Mouse (Mus musculus): Measurements from ENCODE around the gene Lrpprc. TPM values are rescaled to one million over a fixed set of nuclear protein-coding genes. Genes with fewer than 3 reads are reported as not detected.
"Not testable (repeated sequence)": the region's sequence is repeated elsewhere in the genome, so short reads cannot be mapped to it uniquely, and the experiment has no call there.

Lrpprc gene
- polyA plus RNA-seq (2011; ENCODE audit: insufficient read length, low read depth, missing spikeins) = 42.6 and 43.6 TPM in 2 replicates

- H3K4me3 ChIP-seq (ENCODE audit: insufficient read depth, low read length) = peak within 1 kb of the TSS; percentile 89
- TF ChIP-seq POLR2A (IDR thresholded peaks at IDR 0.05; ENCODE audit: low read depth, low read length) (peak; percentile 75), CTCF (IDR thresholded peaks at IDR 0.05; ENCODE audit: borderline replicate concordance, insufficient read depth, low read length) (no peak)
- peaks cover 4% of the 10 kb centered on the region for H3K4me1 ChIP-seq (ENCODE audit: control insufficient read depth, insufficient read depth, low read length)
- H3K27ac ChIP-seq (ENCODE audit: insufficient read depth, low read length) = peak within 1 kb of the TSS; percentile 55; the same call in 1 of the 2 replicates
Observed at GRCm38 (mm10) chr17:84790447-84791098, at the start of gene Lrpprc. Gene Lrpprc (minus strand): TSS chr17:84790789.

- Histone ChIP-seq H3K4me3 (ENCODE audit: insufficient read depth, low read length) (no peak overlapping the region), H3K4me1 (ENCODE audit: control insufficient read depth, insufficient read depth, low read length) (no peaks in the 10 kb centered on the region), H3K27ac (ENCODE audit: insufficient read depth, low read length) (no peak overlapping the region)
- no peak for TF ChIP-seq POLR2A (IDR thresholded peaks at IDR 0.05; ENCODE audit: low read depth, low read length)
- peak; percentile 84 for TF ChIP-seq CTCF (IDR thresholded peaks at IDR 0.05; ENCODE audit: borderline replicate concordance, insufficient read depth, low read length)
Observed at GRCm38 (mm10) chr17:84837780-84838179, 47.2 kb upstream of the Lrpprc start.

GRCm38 (mm10) chr17:84835249-84835648, 44.7 kb upstream of the Lrpprc start:
- Histone ChIP-seq H3K4me3 (ENCODE audit: insufficient read depth, low read length) (no peak overlapping the region), H3K4me1 (ENCODE audit: control insufficient read depth, insufficient read depth, low read length) (no peaks in the 10 kb centered on the region), H3K27ac (ENCODE audit: insufficient read depth, low read length) (no peak overlapping the region)
- TF ChIP-seq CTCF (IDR thresholded peaks at IDR 0.05; ENCODE audit: borderline replicate concordance, insufficient read depth, low read length) (no peak), POLR2A (IDR thresholded peaks at IDR 0.05; ENCODE audit: low read depth, low read length) (no peak)

- no peak for TF ChIP-seq POLR2A (IDR thresholded peaks at IDR 0.05; ENCODE audit: low read depth, low read length)
- TF ChIP-seq CTCF (IDR thresholded peaks at IDR 0.05; ENCODE audit: borderline replicate concordance, insufficient read depth, low read length) = no peak
- no peak overlapping the region for H3K27ac ChIP-seq (ENCODE audit: insufficient read depth, low read length)
- H3K4me3 ChIP-seq (ENCODE audit: insufficient read depth, low read length) = no peak overlapping the region
- H3K4me1 ChIP-seq (ENCODE audit: control insufficient read depth, insufficient read depth, low read length) = no peaks in the 10 kb centered on the region
Observed at GRCm38 (mm10) chr17:84832346-84832745, 41.8 kb upstream of the Lrpprc start.

GRCm38 (mm10) chr17:84828301-84828700, 37.7 kb upstream of the Lrpprc start:
- no peaks in the 10 kb centered on the region for H3K4me1 ChIP-seq (ENCODE audit: control insufficient read depth, insufficient read depth, low read length)

GRCm38 (mm10) chr17:84820603-84821002, 30.0 kb upstream of the Lrpprc start:
- Histone ChIP-seq H3K4me1 (ENCODE audit: control insufficient read depth, insufficient read depth, low read length) (no peaks in the 10 kb centered on the region), H3K4me3 (ENCODE audit: insufficient read depth, low read length) (no peak overlapping the region), H3K27ac (ENCODE audit: insufficient read depth, low read length) (no peak overlapping the region)
- TF ChIP-seq POLR2A (IDR thresholded peaks at IDR 0.05; ENCODE audit: low read depth, low read length) (no peak), CTCF (IDR thresholded peaks at IDR 0.05; ENCODE audit: borderline replicate concordance, insufficient read depth, low read length) (no peak)

More at GRCm38 (mm10) chr17:84828301-84828700, 37.7 kb upstream of the Lrpprc start:
- H3K27ac ChIP-seq (ENCODE audit: insufficient read depth, low read length) = no peak overlapping the region
- TF ChIP-seq CTCF (IDR thresholded peaks at IDR 0.05; ENCODE audit: borderline replicate concordance, insufficient read depth, low read length) = no peak
- no peak for TF ChIP-seq POLR2A (IDR thresholded peaks at IDR 0.05; ENCODE audit: low read depth, low read length)
- no peak overlapping the region for H3K4me3 ChIP-seq (ENCODE audit: insufficient read depth, low read length)

- TF ChIP-seq CTCF (IDR thresholded peaks at IDR 0.05; ENCODE audit: borderline replicate concordance, insufficient read depth, low read length) (no peak), POLR2A (IDR thresholded peaks at IDR 0.05; ENCODE audit: low read depth, low read length) (no peak)
- no peaks in the 10 kb centered on the region for H3K4me1 ChIP-seq (ENCODE audit: control insufficient read depth, insufficient read depth, low read length)
- H3K4me3 ChIP-seq (ENCODE audit: insufficient read depth, low read length) = no peak overlapping the region
- no peak overlapping the region for H3K27ac ChIP-seq (ENCODE audit: insufficient read depth, low read length)
Observed at GRCm38 (mm10) chr17:84818390-84818789, 27.8 kb upstream of the Lrpprc start.

GRCm38 (mm10) chr17:84816014-84816461, 25.4 kb upstream of the Lrpprc start:
- Histone ChIP-seq H3K27ac (ENCODE audit: insufficient read depth, low read length) (no peak overlapping the region), H3K4me1 (ENCODE audit: control insufficient read depth, insufficient read depth, low read length) (no peaks in the 10 kb centered on the region), H3K4me3 (ENCODE audit: insufficient read depth, low read length) (no peak overlapping the region)
- TF ChIP-seq POLR2A (IDR thresholded peaks at IDR 0.05; ENCODE audit: low read depth, low read length) (no peak), CTCF (IDR thresholded peaks at IDR 0.05; ENCODE audit: borderline replicate concordance, insufficient read depth, low read length) (no peak)

- Histone ChIP-seq H3K4me3 (ENCODE audit: insufficient read depth, low read length) (no peak overlapping the region), H3K4me1 (ENCODE audit: control insufficient read depth, insufficient read depth, low read length) (no peaks in the 10 kb centered on the region), H3K27ac (ENCODE audit: insufficient read depth, low read length) (no peak overlapping the region)
- TF ChIP-seq CTCF (IDR thresholded peaks at IDR 0.05; ENCODE audit: borderline replicate concordance, insufficient read depth, low read length) (no peak), POLR2A (IDR thresholded peaks at IDR 0.05; ENCODE audit: low read depth, low read length) (no peak)
Observed at GRCm38 (mm10) chr17:84814905-84815304, 24.3 kb upstream of the Lrpprc start.

- H3K4me3 ChIP-seq (ENCODE audit: insufficient read depth, low read length); H3K27ac ChIP-seq (ENCODE audit: insufficient read depth, low read length): not testable (repeated sequence)
Observed at GRCm38 (mm10) chr17:84814192-84814591, 23.6 kb upstream of the Lrpprc start.

More at GRCm38 (mm10) chr17:84814192-84814591, 23.6 kb upstream of the Lrpprc start:
- H3K4me1 ChIP-seq (ENCODE audit: control insufficient read depth, insufficient read depth, low read length) = not testable (repeated sequence)
